Mouse (Mus musculus): ENCODE measurements around the gene Fbxw5.
"Not testable (repeated sequence)": the region's sequence is repeated elsewhere in the genome, so short reads cannot be mapped to it uniquely, and the experiment has no call there.

Gene Fbxw5

DNA sequence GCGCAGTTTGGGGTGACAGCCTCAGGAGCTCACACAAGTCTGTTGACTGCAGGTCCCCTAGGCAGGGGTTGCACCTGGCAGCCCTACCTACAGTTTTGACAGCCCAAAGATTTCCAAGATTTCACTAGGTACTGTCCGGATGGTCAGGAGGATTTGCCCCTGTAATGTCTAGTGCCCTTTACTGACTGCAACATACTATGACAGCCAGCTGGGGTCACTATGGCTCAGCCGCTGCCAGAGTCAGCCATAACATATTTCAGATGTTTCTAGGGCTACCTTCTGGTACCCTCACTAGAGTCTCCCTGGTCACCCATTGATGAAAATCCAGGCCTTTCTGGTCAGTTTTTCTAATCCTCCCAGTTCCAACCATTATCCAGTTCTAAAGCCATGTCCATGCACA lies 9.4 kb downstream of the Fbxw5 start:
- no peak for DNase-seq

GRCm38 (mm10) chr2:25526510-25527302 lies 26.2 kb downstream of the Fbxw5 start:
- DNase-seq = no peak

- no peak for DNase-seq
Measured at GRCm38 (mm10) chr2:25533707-25534106, 33.2 kb downstream of the Fbxw5 start.

- peak; percentile 88 to 92 for DNase-seq
Measured at GRCm38 (mm10) chr2:25534178-25534865, 33.8 kb downstream of the Fbxw5 start.

DNA sequence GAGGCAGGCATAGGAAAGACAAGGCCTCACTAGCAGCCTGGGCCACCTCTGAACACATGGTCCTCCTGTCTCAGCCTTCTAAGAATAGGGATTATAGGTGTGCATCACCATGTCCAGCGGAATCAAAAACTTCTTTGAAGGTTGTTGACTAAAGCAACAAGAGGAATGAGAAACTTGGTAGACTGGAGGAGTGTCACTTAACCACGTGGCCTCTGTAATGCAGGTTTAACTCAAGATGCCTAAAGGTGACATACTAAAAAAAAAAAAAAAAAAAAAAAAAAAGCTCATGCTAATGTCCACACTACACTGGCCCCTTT lies 34.3 kb downstream of the Fbxw5 start:
- no peak for DNase-seq

GRCm38 (mm10) chr2:25536531-25536930 lies 36.0 kb downstream of the Fbxw5 start:
- DNase-seq = no peak

DNA sequence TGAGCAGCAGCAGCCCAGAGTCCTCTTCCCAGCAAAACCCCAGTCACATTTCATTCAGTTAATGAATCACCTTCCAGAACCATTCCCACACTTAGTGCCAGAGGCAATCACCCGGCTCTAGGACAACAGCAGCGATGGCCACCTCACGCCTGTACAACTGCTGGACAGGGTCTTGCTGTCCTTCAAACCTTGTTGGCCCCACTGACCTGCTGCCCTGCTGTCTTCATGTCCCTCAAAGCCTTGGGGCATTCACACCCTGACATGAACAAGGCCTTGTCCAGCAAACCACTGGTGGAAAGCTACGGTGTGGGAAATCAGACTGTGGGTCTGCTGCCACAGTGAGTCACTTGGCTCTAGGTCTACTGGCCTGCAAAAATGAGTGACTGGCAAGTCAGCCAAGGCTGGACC lies 40.0 kb downstream of the Fbxw5 start:
- DNase-seq = no peak

DNA sequence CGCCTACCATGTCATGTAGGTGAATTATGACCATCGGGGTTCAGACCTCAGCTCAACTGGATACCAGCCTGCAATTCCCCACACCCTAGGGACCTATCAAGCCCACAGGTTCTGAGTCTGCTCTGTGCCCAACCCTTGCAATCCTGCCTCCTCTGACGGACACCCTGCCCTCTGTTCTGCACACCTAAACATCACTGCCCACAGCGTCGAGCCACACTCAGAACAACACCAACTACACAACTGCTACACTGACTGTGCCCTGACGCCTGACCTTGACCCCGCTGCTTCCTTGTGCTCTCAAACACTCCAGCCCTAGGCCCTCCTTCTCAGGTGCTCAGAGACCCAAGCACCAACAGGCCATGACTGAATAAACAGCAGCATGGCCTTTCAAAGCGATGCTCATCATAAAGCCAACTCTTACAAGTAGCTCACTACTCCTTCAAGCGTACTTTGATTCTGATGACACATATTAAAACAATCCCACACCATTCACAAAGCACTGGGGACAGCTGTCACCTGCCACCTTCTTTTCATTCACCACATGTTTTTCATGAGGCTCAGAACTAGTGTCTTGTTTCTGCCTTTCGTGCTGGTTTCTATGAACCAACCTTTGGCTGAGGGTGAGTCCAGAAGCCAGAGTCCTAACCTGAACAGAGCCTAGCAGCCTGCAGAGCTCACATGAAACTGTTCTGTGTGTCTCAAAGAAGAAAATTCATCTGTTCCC lies 41.3 kb downstream of the Fbxw5 start:
- no peak for DNase-seq

GRCm38 (mm10) chr2:25545996-25546810 lies 45.7 kb downstream of the Fbxw5 start:
- DNase-seq = no peak

DNA sequence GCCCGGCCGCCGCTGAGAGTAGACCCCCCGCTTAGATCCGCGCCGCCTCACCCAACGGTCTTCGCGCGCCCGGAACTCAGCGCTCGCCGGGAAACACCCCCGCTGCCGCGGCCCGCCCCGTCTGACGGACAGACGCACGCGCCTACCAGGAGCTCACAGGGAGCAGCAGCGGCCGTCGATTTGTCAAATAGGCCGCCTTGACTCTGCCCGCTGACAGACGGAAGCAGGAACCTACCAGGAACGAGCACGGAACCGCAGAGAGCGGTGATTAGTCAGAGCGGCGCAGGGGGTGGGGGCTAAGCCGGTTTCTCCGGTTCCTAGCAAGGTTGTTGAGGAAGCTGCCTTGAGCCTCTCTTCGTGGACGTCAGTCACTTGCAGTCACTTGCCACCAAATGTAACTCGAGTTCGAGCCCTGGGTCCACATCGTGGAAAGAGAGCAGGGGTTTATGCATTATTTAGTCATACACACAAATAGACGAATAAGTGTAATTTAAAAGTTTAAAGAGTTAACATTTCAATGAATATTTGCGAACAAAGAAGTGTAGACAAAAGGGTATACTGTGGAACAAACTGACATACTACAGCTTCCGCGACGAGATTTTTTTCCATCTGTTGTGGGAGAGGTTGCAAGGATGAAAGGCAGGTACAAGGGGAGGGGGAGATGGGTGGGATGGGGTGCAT lies 46.4 kb downstream of the Fbxw5 start, which contains the start of gene Traf2:
Gene Traf2, minus strand, starts transcription at position 130 of the 681 bp plus-strand sequence.
- peak; percentile 98 to 99 for DNase-seq

GRCm38 (mm10) chr2:25549021-25549991 lies 48.8 kb downstream of the Fbxw5 start:
- no peak for DNase-seq

- peak; percentile 72 to 81 for DNase-seq
Measured at GRCm38 (mm10) chr2:25551186-25551585, 50.6 kb downstream of the Fbxw5 start.

DNA sequence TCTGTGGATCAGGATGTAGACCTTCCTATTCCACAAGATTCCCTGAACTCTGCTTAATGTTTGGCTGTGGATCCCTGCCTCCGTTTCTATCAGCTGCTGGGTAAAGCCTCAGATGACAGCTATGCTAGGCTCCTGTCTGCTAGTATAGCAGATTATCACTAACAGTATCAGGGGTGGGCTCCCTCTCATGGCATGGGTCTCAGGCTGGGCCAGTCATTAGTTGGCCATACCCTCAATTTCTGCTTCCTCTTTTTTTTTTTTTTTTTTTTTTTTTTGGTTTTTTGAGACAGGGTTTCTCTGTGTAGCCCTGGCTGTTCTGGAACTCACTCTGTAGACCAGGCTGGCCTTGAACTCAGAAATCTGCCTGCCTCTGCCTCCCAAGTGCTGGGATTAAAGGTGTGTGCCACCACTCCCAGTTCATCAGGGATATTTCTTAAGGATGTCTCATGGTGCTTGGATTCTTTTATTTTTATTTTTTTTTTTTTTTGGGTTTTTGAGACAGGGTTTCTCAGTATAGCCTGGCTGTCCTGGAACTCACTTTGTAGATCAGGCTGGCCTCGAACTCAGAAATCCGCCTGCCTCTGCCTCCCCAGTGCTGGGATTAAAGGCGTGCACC lies 52.7 kb downstream of the Fbxw5 start:
- not testable (repeated sequence) for DNase-seq
